Mouse (Mus musculus) MEL-GATA-1-ER (cell line): ENCODE measurements around the gene Coa4.
A peak's percentile ranks its signal among the peaks of the same experiment; 100 is the strongest.
"Not testable (repeated sequence)": the region's sequence is repeated elsewhere in the genome, so short reads cannot be mapped to it uniquely, and the experiment has no call there.

Experiments
- DNase-seq: peaks from one replicate; pipeline ENCODE4 v3.0.0-alpha.2; 2012; ENCODE audit warnings: low read depth; ENCODE audit errors: extremely low read depth

Gene Coa4

GRCm38 (mm10) chr7:100561861-100562587 lies 25.2 kb downstream of the Coa4 start:
- DNase-seq: no peak

- not testable (repeated sequence) for DNase-seq
Observed at GRCm38 (mm10) chr7:100567238-100567637, 30.4 kb downstream of the Coa4 start.

DNA sequence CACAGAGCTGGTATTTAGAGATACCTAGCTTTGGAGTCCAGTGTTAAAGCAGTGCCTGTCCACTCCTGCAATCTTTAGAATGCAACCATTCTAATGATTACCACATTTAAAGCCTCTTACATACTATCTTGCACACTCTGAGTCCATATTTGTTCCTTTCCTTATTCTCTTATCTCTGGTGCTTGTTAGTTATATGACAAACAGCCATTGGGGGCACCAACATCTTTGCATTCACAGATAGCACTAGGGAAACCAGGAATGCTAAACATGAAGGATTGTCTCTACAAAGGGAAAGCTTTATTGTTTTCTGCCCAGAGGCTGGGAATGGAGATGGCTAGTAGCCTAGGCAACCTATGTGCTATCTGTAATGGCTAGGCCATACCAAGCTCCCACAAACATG lies 33.0 kb downstream of the Coa4 start:
- no peak for DNase-seq

DNA sequence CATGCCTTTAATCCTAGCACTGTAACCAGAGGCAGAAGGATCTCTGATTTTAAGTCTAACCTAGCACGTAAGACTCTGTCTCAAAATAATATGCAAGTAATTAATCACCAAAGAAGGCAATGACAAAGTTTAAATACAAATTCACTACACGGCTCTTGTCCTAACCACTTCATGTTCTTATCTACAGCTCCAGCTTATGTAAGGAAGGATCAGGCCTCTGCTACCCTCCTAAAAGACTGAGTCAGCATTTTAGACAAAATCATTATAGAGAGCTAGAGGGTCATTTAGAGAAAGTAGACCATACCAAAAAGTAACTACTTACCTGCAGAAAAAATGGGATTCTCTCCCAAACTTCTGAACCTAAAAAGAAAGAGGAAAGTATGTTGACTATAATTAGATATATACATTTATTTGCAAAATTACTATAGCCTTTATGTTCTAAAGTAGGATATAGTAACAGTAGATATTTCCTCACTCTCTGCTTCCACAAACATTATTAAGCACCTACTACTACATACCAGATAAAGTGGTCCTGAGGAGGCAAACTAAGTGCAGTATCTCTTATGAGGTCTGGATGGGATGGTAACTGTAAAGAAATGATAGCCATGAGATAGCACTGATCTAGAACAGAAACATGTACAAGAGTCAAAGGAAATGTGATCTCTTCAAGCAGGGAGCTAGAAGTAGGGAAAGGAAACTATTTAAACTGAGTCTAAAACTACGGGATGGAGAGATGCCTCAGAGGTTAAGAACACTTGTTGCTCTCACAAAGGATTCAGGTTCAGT lies 34.3 kb downstream of the Coa4 start:
- DNase-seq: peak; percentile 40

- no peak for DNase-seq
Observed at GRCm38 (mm10) chr7:100572061-100572460, 35.2 kb downstream of the Coa4 start.

- no peak for DNase-seq
Observed at GRCm38 (mm10) chr7:100572704-100573103, 35.8 kb downstream of the Coa4 start.

DNA sequence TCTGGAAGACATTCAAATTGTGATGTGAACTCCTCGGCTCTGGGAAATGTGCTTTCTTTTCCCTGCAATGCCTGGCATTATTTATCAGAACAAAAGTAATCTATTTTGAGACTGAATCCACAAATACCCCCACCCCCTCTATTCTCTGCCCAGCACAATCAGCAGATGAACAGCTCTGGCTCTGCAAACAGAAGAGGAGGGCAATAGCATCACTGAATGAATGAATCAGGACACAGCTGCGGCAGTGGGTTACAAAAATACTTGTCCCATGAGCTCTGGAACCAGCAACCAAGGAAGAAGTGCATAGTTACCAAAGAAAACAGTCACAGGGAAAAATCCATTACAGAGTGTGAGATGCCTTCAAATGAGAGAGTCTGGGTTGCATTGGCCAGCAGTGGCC lies 41.9 kb downstream of the Coa4 start:
- no peak for DNase-seq

GRCm38 (mm10) chr7:100582235-100582634 lies 45.4 kb downstream of the Coa4 start:
- no peak for DNase-seq

DNA sequence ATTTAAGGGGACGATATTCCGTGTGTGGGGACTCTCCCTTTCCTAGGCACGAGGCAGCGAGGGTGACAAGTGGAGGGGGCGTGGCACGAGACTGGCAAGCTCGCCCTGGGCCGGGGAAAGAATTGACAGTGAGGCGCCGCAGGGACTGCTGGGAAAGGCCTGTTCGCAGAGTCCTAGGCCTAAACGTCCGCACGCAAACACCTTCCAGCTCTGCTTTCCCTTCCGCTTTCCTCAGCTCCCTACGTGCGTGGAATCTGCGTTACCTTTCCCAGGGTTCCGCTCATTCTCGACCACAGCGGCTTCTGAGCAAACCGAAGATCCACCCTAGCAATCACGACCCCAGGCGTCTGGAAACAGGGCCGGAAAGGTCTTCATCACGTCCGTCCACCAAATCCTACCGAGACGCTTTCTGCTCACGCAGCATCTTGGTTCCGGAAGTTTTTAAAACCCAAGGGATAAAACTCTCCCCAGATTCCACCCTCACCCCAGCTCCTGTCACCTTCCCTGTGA lies 45.9 kb downstream of the Coa4 start:
- DNase-seq: peak; percentile 86

GRCm38 (mm10) chr7:100589816-100590215 lies 52.9 kb downstream of the Coa4 start:
- DNase-seq: no peak
